Mouse (Mus musculus) forebrain, embryonic 11.5 days (tissue): Measurements from ENCODE around the gene Ylpm1. TPM values are rescaled to one million over a fixed set of nuclear protein-coding genes. Genes with fewer than 3 reads are reported as not detected.

ENCODE experiments used
- ATAC-seq: fragments of 200-750 bp; cut with Nextera tagmentation; replicated peaks from 2 replicates; pipeline ENCODE4 v1.8.0; 2017; ENCODE audit warnings: moderate TSS enrichment; ENCODE audit not compliant: low FRiP score
- DNase-seq: peaks from one replicate; pipeline ENCODE4 v3.0.0-alpha.2; 2017; ENCODE audit warnings: low spot score
- H3K27ac ChIP-seq: fragments of 300-500 bp; sonication (generic); 2 replicates; pipeline ENCODE4 v1.5.1; 2014; ENCODE audit warnings: low read depth, low read length
- H3K27me3 ChIP-seq: fragments of 300-500 bp; sonication (generic); 2 replicates; pipeline ENCODE4 v1.6.1; 2014; ENCODE audit warnings: mild to moderate bottlenecking, low read length, mixed read lengths; ENCODE audit not compliant: control insufficient read depth, insufficient read depth
- H3K36me3 ChIP-seq: fragments of 300-500 bp; sonication (generic); 2 replicates; pipeline ENCODE4 v1.6.1; 2014; ENCODE audit warnings: mild to moderate bottlenecking, low read length, moderate library complexity, mixed read lengths; ENCODE audit not compliant: control insufficient read depth, insufficient read depth
- H3K4me1 ChIP-seq: fragments of 300-500 bp; sonication (generic); replicated peaks from 2 replicates; pipeline ENCODE4 v1.6.1; 2014; ENCODE audit warnings: low read length, mixed read lengths; ENCODE audit not compliant: control insufficient read depth, insufficient read depth
- H3K4me2 ChIP-seq: fragments of 300-500 bp; sonication (generic); 2 replicates; pipeline ENCODE4 v1.6.1; 2014; ENCODE audit warnings: low read depth, mild to moderate bottlenecking, low read length, moderate library complexity, mixed read lengths; ENCODE audit not compliant: severe bottlenecking
- H3K4me3 ChIP-seq: fragments of 300-500 bp; sonication (generic); 2 replicates; pipeline ENCODE4 v1.5.1; 2014; ENCODE audit warnings: low read depth, low read length
- H3K9ac ChIP-seq: fragments of 300-500 bp; sonication (generic); 2 replicates; pipeline ENCODE4 v1.6.1; 2014; ENCODE audit warnings: low read length
- H3K9me3 ChIP-seq: fragments of 300-500 bp; sonication (generic); 2 replicates; pipeline ENCODE4 v1.6.1; 2016; ENCODE audit warnings: low read length, mixed read lengths; ENCODE audit not compliant: control insufficient read depth
- WGBS: fragments of 180-500 bp; shearing (Covaris S2); extraction: QIAGEN DNeasy Blood & Tissue Kit; methylation state at CpG from one replicate; pipeline ENCODE4 v1.1.7; 2014; 5-methylcytosine and 5-hydroxymethylcytosine counted together
- polyA plus RNA-seq: library from polyadenylated mRNA; unstranded; fragments of >200 nt; fragmentation: Nextera tagmentation; extraction: Ambion mirVana; gene quantifications from 2 replicates; pipeline ENCODE4 v1.2.1, GENCODE M21; 2014

Ylpm1 gene
- polyA plus RNA-seq, 1 experiment from 2014 or later: 55.5 TPM

- H3K4me3 ChIP-seq: no peak overlapping the region
- WGBS: 82% methylated on average over 7 of the region's 7 CpGs
- no peaks in the 10 kb centered on the region for H3K27me3 ChIP-seq
- H3K9ac ChIP-seq: no peak overlapping the region
- ATAC-seq: no peak
- H3K4me2 ChIP-seq: no peak overlapping the region
- no peak overlapping the region for H3K27ac ChIP-seq
- H3K36me3 ChIP-seq: no peaks in the 10 kb centered on the region
- H3K4me1 ChIP-seq: no peaks in the 10 kb centered on the region
- no peak for DNase-seq
- no peaks in the 10 kb centered on the region for H3K9me3 ChIP-seq
These were observed 33.5 kb upstream of the Ylpm1 start for GRCm38 (mm10) chr12:84962606-84963005.

DNA sequence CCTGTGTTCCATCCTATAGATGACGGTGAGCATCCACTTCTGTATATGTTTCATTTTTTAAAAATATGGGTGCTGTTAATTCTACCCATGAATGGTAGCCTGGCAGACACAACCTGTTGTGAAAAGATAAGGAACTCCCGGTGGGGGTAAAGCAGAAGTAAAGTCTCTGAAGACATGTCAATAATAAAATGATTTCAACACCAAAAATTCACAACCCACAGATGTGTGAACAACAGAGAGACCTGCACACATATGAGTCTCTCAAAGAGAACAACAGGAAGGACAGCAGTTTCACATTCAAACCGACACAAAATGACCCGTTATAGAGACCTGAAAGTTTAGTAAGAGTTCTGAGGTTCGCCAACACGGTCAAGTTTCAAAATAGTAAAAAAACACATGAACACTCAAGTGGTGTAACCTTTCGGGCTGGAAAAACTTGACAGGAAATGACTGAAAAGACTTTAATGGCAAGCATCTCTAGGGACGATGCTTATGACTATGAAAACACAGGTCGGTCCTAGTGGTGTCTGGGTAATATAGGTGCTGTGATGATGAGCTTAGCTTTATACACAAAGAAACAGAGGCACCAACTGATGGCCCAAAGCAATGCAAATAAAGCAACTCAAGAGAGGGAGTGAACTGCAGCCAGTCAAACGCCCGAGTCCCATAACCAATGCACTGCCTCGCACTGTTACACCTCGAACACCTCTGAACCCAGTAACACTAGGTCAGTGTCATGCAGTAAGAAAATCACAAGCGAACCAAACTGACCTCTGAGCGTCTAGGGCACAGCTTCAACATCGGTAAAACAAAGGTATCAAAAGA, 27.1 kb upstream of the Ylpm1 start:
- H3K27me3 ChIP-seq: no peaks in the 10 kb centered on the region
- no peak for DNase-seq
- H3K4me1 ChIP-seq: peaks cover 8% of the 10 kb centered on the region; the same call in 1 of the 2 replicates
- H3K4me2 ChIP-seq: peak overlapping the region; percentile 53; the same call in 1 of the 2 replicates
- H3K27ac ChIP-seq: no peak overlapping the region
- no peaks in the 10 kb centered on the region for H3K9me3 ChIP-seq
- H3K9ac ChIP-seq: no peak overlapping the region; the same call in 1 of the 2 replicates
- ATAC-seq: no peak
- H3K36me3 ChIP-seq: peaks cover under 1% of the 10 kb centered on the region; the same call in 1 of the 2 replicates
- 88% methylated on average over 16 of the region's 16 CpGs for WGBS
- H3K4me3 ChIP-seq: peak overlapping the region; percentile 62; the same call in 1 of the 2 replicates

GRCm38 (mm10) chr12:84969656-84970427, 26.3 kb upstream of the Ylpm1 start:
- no peak for ATAC-seq
- Histone ChIP-seq H3K4me1 (peaks cover 8% of the 10 kb centered on the region; the same call in 1 of the 2 replicates), H3K27ac (no peak overlapping the region), H3K4me3 (peak overlapping the region; percentile 62), H3K27me3 (no peaks in the 10 kb centered on the region), H3K36me3 (peaks cover 6% of the 10 kb centered on the region; the same call in 1 of the 2 replicates), H3K9me3 (no peaks in the 10 kb centered on the region), H3K4me2 (peak overlapping the region; percentile 53), H3K9ac (peak overlapping the region; percentile 65)
- no peak for DNase-seq
- WGBS: 27% methylated on average over 15 of the region's 15 CpGs

DNA sequence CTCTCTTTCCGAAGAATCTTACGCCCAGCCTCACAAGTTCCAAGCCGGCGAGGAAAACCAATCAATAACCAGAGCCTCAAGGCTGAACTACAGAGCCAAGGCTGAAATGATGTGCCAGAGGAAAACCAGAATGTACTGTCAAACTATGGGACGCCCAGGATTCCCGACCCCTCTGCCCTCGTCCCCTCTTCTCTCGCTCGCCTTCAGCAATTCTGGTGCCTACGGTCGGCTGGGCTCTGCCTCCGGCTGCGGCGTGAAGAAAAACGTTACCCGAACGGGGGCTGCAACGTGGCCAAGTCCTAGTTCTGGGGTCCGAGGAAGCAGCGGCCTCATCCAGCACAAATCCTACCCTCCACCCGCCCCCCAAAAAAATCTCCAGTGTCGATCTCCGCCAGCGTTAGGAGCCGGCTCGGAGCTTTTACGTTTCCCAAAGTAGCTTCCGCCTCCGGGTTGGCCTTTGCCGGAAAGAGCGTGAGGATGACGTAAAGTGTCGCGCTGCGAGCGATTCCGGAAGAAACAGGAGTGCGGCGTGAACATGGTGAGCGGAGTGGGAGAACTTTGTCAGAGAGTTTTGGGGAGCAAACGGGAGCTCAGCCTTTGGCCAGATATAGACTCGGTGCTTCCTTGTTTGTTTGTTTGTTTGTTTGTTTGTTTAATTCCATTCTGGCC, 25.6 kb upstream of the Ylpm1 start, which contains the start of the genes Fcf1 and Arel1:
Fcf1 (plus strand) TSS at position 470 of the 669 bp plus-strand sequence.
Arel1 (minus strand) TSS at position 473 of the 669 bp plus-strand sequence.
- peak; percentile 89 for DNase-seq
- Histone ChIP-seq H3K27me3 (no peaks in the 10 kb centered on the region), H3K4me1 (peaks cover 8% of the 10 kb centered on the region; the same call in 1 of the 2 replicates), H3K4me2 (peak within 1 kb of the TSS; percentile 68), H3K9me3 (no peaks in the 10 kb centered on the region), H3K4me3 (peak within 1 kb of the TSS; percentile 62), H3K27ac (no peak within 1 kb of the TSS), H3K9ac (peak within 1 kb of the TSS; percentile 65), H3K36me3 (peaks cover 6% of the 10 kb centered on the region; the same call in 1 of the 2 replicates)
- WGBS: under 1% methylated on average over 42 of the region's 42 CpGs
- ATAC-seq: 0 out of 2 replicates have a peak, but pooled peaks have one; percentile 46

GRCm38 (mm10) chr12:84979264-84979862, 16.8 kb upstream of the Ylpm1 start:
- no peaks in the 10 kb centered on the region for H3K27me3 ChIP-seq
- no peak overlapping the region for H3K9ac ChIP-seq
- H3K4me2 ChIP-seq: no peak overlapping the region
- WGBS: 91% methylated on average over 2 of the region's 2 CpGs
- H3K4me1 ChIP-seq: no peaks in the 10 kb centered on the region
- H3K36me3 ChIP-seq: peaks cover 6% of the 10 kb centered on the region
- H3K9me3 ChIP-seq: no peaks in the 10 kb centered on the region
- no peak overlapping the region for H3K27ac ChIP-seq
- ATAC-seq (no peak), DNase-seq (no peak)
- H3K4me3 ChIP-seq: no peak overlapping the region

DNA sequence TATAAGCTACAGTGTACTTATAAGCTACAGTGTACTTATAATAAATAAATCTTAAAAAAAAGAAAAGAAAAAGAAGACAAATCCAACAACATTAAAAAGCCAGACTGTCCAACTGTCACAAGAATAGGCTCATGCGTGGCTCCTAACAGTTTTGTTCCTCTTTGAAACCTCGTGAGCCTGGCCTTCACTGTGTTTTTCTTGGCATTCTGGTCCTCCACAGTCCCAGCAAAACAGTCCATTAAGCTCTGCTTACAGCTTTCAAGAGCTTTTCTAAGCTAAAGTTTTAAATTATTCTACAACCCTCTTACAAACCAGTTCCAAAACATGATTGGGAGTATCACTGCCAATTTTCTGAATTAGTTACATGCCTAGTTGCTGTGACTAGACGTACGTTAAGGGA, 6.7 kb upstream of the Ylpm1 start:
- H3K27ac ChIP-seq: no peak overlapping the region
- no peak for ATAC-seq
- no peaks in the 10 kb centered on the region for H3K4me1 ChIP-seq
- H3K4me2 ChIP-seq: no peak overlapping the region
- no peak overlapping the region for H3K4me3 ChIP-seq
- no peaks in the 10 kb centered on the region for H3K36me3 ChIP-seq
- DNase-seq: no peak
- H3K9me3 ChIP-seq: no peaks in the 10 kb centered on the region
- H3K27me3 ChIP-seq: no peaks in the 10 kb centered on the region
- no peak overlapping the region for H3K9ac ChIP-seq
- WGBS: 81% methylated on average over 4 of the region's 4 CpGs

GRCm38 (mm10) chr12:84995112-84995761, 884 bp upstream of the Ylpm1 start:
- peak; percentile 51 for DNase-seq
- Histone ChIP-seq H3K27ac (no peak overlapping the region), H3K4me2 (peak overlapping the region; percentile 96; the same call in 1 of the 2 replicates)

More at GRCm38 (mm10) chr12:84995112-84995761, 884 bp upstream of the Ylpm1 start:
- WGBS: 90% methylated on average over 9 of the region's 9 CpGs
- H3K9ac ChIP-seq: peak overlapping the region; percentile 41; the same call in 1 of the 2 replicates
- H3K4me1 ChIP-seq: peaks cover 4% of the 10 kb centered on the region; the same call in 1 of the 2 replicates
- no peak for ATAC-seq
- no peaks in the 10 kb centered on the region for H3K9me3 ChIP-seq
- no peaks in the 10 kb centered on the region for H3K36me3 ChIP-seq
- H3K27me3 ChIP-seq: no peaks in the 10 kb centered on the region
- no peak overlapping the region for H3K4me3 ChIP-seq
